Mouse (Mus musculus) kidney, postnatal 10 days (tissue): ENCODE data around the gene Eno1.

ENCODE experiments used
- DNase-seq: peaks from one replicate; pipeline ENCODE4 v3.0.0; 2021; ENCODE audit warnings: mixed read lengths

Gene Eno1

GRCm38 (mm10) chr4:150236521-150237481 is at the start of gene Eno1:
Eno1 (plus strand) TSS chr4:150236721.
- peak; percentile 99 for DNase-seq

GRCm38 (mm10) chr4:150188236-150188635 is 48.3 kb upstream of the Eno1 start:
- DNase-seq, result no peak

- no peak for DNase-seq
These were observed 44.3 kb upstream of the Eno1 start for GRCm38 (mm10) chr4:150192199-150192598.

- DNase-seq, result peak; percentile 73
These were observed 42.6 kb upstream of the Eno1 start for GRCm38 (mm10) chr4:150193915-150194314.

- DNase-seq, result no peak
These were observed 38.3 kb upstream of the Eno1 start for GRCm38 (mm10) chr4:150198268-150198667.

GRCm38 (mm10) chr4:150201232-150201631 is 35.3 kb upstream of the Eno1 start, which contains the start of gene Car6:
Car6 (minus strand) TSS chr4:150201332.
- DNase-seq, result no peak

- no peak for DNase-seq
These were observed 33.8 kb upstream of the Eno1 start for GRCm38 (mm10) chr4:150202702-150203101.

- DNase-seq, result no peak
These were observed 31.6 kb upstream of the Eno1 start for GRCm38 (mm10) chr4:150204877-150205276.

GRCm38 (mm10) chr4:150209751-150210150 is 26.8 kb upstream of the Eno1 start:
- DNase-seq, result no peak

GRCm38 (mm10) chr4:150210306-150210705 is 26.2 kb upstream of the Eno1 start:
- no peak for DNase-seq

- DNase-seq, result no peak
These were observed 24.5 kb upstream of the Eno1 start for GRCm38 (mm10) chr4:150211930-150212552.

GRCm38 (mm10) chr4:150212553-150212971 is 24.0 kb upstream of the Eno1 start:
- DNase-seq, result peak; percentile 65

GRCm38 (mm10) chr4:150213910-150214309 is 22.6 kb upstream of the Eno1 start:
- no peak for DNase-seq

- no peak for DNase-seq
These were observed 20.1 kb upstream of the Eno1 start for GRCm38 (mm10) chr4:150216423-150216822.

GRCm38 (mm10) chr4:150217042-150217554 is 19.4 kb upstream of the Eno1 start:
- DNase-seq, result no peak

- DNase-seq, result no peak
These were observed 18.6 kb upstream of the Eno1 start for GRCm38 (mm10) chr4:150217935-150218334.

GRCm38 (mm10) chr4:150219501-150220292 is 16.8 kb upstream of the Eno1 start:
- DNase-seq, result peak; percentile 84

GRCm38 (mm10) chr4:150220584-150220983 is 15.9 kb upstream of the Eno1 start:
- peak; percentile 81 for DNase-seq

GRCm38 (mm10) chr4:150221017-150221640 is 15.4 kb upstream of the Eno1 start:
- DNase-seq, result peak; percentile 54

- no peak for DNase-seq
These were observed 12.7 kb upstream of the Eno1 start for GRCm38 (mm10) chr4:150223830-150224229.

GRCm38 (mm10) chr4:150225700-150226099 is 10.8 kb upstream of the Eno1 start:
- no peak for DNase-seq
